Mouse (Mus musculus) MEL (cell line): ENCODE data around the gene Xrcc6. TPM values are rescaled to one million over a fixed set of nuclear protein-coding genes. Genes with fewer than 3 reads are reported as not detected.

Experiments used
- DNase-seq: peaks from one replicate; pipeline ENCODE4 v3.0.0; 2011; ENCODE audit warnings: low read depth, low spot score
- H3K27ac ChIP-seq: 2 replicates; pipeline ENCODE4 v1.5.1; 2012; ENCODE audit warnings: low read depth, mild to moderate bottlenecking, control low read depth, low read length, moderate library complexity; ENCODE audit not compliant: control insufficient read depth
- H3K27me3 ChIP-seq, 2 experiments: fragments of 150-350 bp in 1 of 2; sonication (generic) in 1 of 2; 2 replicates each; pipeline ENCODE4 v1.6.1; 2012; ENCODE audit warnings: low read length in 2 of 2, mild to moderate bottlenecking in 2 of 2, improper control_type of control experiment in 1 of 2, moderate library complexity in 1 of 2; ENCODE audit not compliant: insufficient read depth in 2 of 2, control insufficient read depth in 1 of 2
- H3K36me3 ChIP-seq, 2 experiments: 2 replicates each; pipeline ENCODE4 v1.6.1; 2012 to 2014; ENCODE audit warnings: low read length in 2 of 2, improper control_type of control experiment in 1 of 2, inconsistent platforms in 1 of 2, mild to moderate bottlenecking in 1 of 2; ENCODE audit not compliant: insufficient read depth in 2 of 2, control insufficient read depth in 1 of 2
- H3K4me1 ChIP-seq, 2 experiments: fragments of 150-350 bp in 1 of 2; sonication (generic) in 1 of 2; 2 replicates each; pipeline ENCODE4 v1.6.1; 2012; ENCODE audit warnings: low read length in 2 of 2, improper control_type of control experiment in 1 of 2, mild to moderate bottlenecking in 1 of 2; ENCODE audit not compliant: insufficient read depth in 2 of 2, control insufficient read depth in 1 of 2
- H3K4me3 ChIP-seq, 2 experiments: fragments of 150-350 bp in 1 of 2; sonication (generic) in 1 of 2; 2 replicates each; pipeline ENCODE4 v1.5.1; 2012; ENCODE audit warnings: low read depth in 2 of 2, low read length in 2 of 2, mild to moderate bottlenecking in 2 of 2, moderate library complexity in 2 of 2, control low read depth in 1 of 2, improper control_type of control experiment in 1 of 2; ENCODE audit not compliant: control insufficient read depth in 1 of 2, insufficient read depth in 1 of 2
- H3K79me2 ChIP-seq: 2 replicates; pipeline ENCODE4 v1.6.1; 2012; ENCODE audit warnings: mild to moderate bottlenecking, low read length, moderate library complexity; ENCODE audit not compliant: control insufficient read depth, poor library complexity, insufficient read depth
- H3K9ac ChIP-seq: 2 replicates; pipeline ENCODE4 v1.6.1; 2012; ENCODE audit warnings: low read depth, mild to moderate bottlenecking, control low read depth, low read length, moderate library complexity; ENCODE audit not compliant: control insufficient read depth, poor library complexity, severe bottlenecking
- H3K9me3 ChIP-seq: fragments of 150-350 bp; sonication (generic); replicated peaks from 2 replicates; pipeline ENCODE4 v1.6.1; 2012; ENCODE audit warnings: mild to moderate bottlenecking, low read length, improper control_type of control experiment, moderate library complexity; ENCODE audit not compliant: insufficient read depth
- BHLHE40 ChIP-seq: IDR thresholded peaks from 2 replicates; pipeline ENCODE4 v1.6.1; 2012; ENCODE audit warnings: low read depth, mild to moderate bottlenecking, inconsistent platforms, low read length, improper control_type of control experiment, borderline replicate concordance
- CHD1 ChIP-seq: IDR thresholded peaks from 2 replicates; pipeline ENCODE4 v1.6.1; 2012; ENCODE audit warnings: low read depth, mild to moderate bottlenecking, inconsistent platforms, low read length, improper control_type of control experiment
- CHD2 ChIP-seq: IDR thresholded peaks from 2 replicates; pipeline ENCODE4 v1.6.1; 2011; ENCODE audit warnings: low read length, improper control_type of control experiment
- GATA1 ChIP-seq: IDR thresholded peaks from 2 replicates; pipeline ENCODE4 v1.6.1; 2011; ENCODE audit warnings: low read depth, low read length, improper control_type of control experiment
- MAZ ChIP-seq: IDR thresholded peaks from 2 replicates; pipeline ENCODE4 v1.6.1; 2012; ENCODE audit warnings: low read depth, mild to moderate bottlenecking, inconsistent platforms, low read length, improper control_type of control experiment
- NELFE ChIP-seq: IDR thresholded peaks from 2 replicates; pipeline ENCODE4 v1.6.1; 2011; ENCODE audit warnings: low read depth, low read length, improper control_type of control experiment
- NRF1 ChIP-seq: IDR thresholded peaks from 2 replicates; pipeline ENCODE4 v1.6.1; 2014; ENCODE audit warnings: low read depth, mild to moderate bottlenecking, inconsistent platforms, low read length, improper control_type of control experiment, moderate library complexity; ENCODE audit not compliant: poor library complexity, insufficient read depth, severe bottlenecking
- SIN3A ChIP-seq: IDR thresholded peaks from 2 replicates; pipeline ENCODE4 v1.6.1; 2012; ENCODE audit warnings: low read length, improper control_type of control experiment, inconsistent platforms
- SMC3 ChIP-seq: IDR thresholded peaks from 2 replicates; pipeline ENCODE4 v1.6.1; 2011; ENCODE audit warnings: low read depth, low read length, improper control_type of control experiment
- TAL1 ChIP-seq: IDR thresholded peaks from 2 replicates; pipeline ENCODE4 v1.6.1; 2012; ENCODE audit warnings: mild to moderate bottlenecking, inconsistent platforms, low read length, moderate library complexity, mixed read lengths
- TBP ChIP-seq: IDR thresholded peaks from 2 replicates; pipeline ENCODE4 v1.8.0; 2011; ENCODE audit warnings: low read depth, low read length, improper control_type of control experiment
- USF2 ChIP-seq, 2 experiments: IDR thresholded peaks; 2 replicates each; pipeline ENCODE4 v1.6.1; 2011 to 2012; ENCODE audit warnings: improper control_type of control experiment in 2 of 2, low read length in 2 of 2, borderline replicate concordance in 1 of 2, inconsistent platforms in 1 of 2, low read depth in 1 of 2, mild to moderate bottlenecking in 1 of 2; ENCODE audit not compliant: insufficient read depth in 1 of 2
- polyA plus RNA-seq, 2 experiments: library from polyadenylated mRNA; stranded (reverse) in 1 of 2; unstranded in 1 of 2; fragments of >175 nt in 1 of 2; fragments of >200 nt in 1 of 2; gene quantifications; 2 replicates each; pipeline versions ENCODE4 v1.2.1 to v1.2.4; 2012; ENCODE audit warnings: low replicate concordance in 2 of 2, low read depth in 1 of 2; ENCODE audit not compliant: insufficient read length in 2 of 2, insufficient read depth in 1 of 2, missing spikeins in 1 of 2
- total RNA-seq: library from RNA; depleted of rRNA; stranded (reverse); fragments of 300-350 nt; gene quantifications from 2 replicates; pipeline ENCODE4 v1.2.3, GENCODE M21; 2012

Xrcc6 gene
- total and polyA plus RNA-seq, 3 experiments: 108 TPM; not detected in 1

DNA sequence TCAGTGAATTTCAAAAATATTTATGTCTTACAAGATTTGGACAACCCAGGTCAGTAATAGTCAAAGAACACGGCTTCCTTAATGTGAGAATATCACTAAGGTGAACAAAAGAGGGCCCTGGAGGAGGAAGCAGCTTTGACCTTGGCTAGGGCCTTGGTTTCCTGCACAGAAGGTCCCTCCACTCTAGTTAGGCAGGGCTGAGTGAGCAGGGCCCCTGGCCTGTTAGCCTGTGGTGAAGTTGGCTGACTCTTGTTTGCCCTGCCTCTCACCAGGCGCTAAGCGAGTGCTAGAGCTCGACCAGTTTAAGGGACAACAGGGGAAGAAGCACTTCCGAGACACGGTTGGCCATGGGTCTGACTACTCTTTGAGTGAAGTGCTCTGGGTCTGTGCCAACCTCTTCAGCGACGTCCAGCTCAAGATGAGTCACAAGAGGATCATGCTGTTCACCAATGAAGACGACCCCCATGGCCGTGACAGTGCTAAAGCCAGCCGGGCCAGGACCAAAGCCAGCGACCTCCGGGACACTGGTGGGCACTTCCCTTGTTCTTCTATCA, 35.0 kb downstream of the Xrcc6 start:
- Histone ChIP-seq H3K36me3 (peaks cover 16 to 24% of the 10 kb centered on the region in 2 experiments), H3K79me2 (peaks cover 3% of the 10 kb centered on the region), H3K9ac (no peak overlapping the region), H3K27me3 (no peaks in the 10 kb centered on the region), H3K27ac (no peak overlapping the region), H3K4me3 (no peak overlapping the region), H3K4me1 (peaks cover 2 to 12% of the 10 kb centered on the region in 2 experiments; a peak in 2 of 4 replicates), H3K9me3 (no peaks in the 10 kb centered on the region)
- TF ChIP-seq BHLHE40 (no peak), SIN3A (no peak), CHD2 (no peak), TBP (no peak), NELFE (no peak), GATA1 (no peak)
- DNase-seq: no peak

DNA sequence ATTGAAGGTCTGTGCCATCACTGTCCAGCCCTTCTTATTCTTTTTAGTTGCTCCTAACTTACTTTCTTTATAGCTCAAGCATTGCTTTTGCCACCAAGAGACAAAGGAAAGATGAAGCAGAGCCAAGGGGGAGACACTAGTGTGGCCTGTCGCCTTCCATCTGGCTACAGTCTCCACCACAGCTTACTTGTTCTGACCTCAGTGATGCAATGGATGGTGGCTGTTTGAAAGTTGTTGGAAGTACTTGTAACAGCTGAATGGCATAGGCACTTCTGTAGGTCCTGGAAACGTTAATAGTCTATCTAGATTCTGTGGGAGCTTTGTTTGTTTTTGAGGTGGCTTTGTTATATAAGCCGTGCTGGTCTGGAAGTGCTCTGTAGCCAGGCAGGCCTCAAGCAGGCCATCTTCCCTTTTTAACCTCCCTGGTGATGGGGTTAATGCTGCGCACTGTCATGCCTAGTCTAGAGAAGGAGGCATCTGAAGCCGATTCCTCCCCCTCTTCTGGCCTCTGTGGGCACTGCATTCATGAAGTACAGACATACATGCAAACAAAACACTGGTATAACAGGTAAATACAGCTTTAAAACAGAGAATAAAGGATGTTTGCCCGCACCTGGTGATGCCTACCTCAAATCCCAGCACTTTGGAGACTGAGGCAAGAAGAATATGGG, 36.5 kb downstream of the Xrcc6 start:
- DNase-seq: no peak
- TF ChIP-seq MAZ (no peak), NRF1 (no peak), BHLHE40 (no peak), CHD1 (no peak), SMC3 (0 out of 2 replicates have a peak, but pooled peaks have one; percentile 14), USF2 (IDR thresholded peaks at IDR 0.05; ENCODE audit: borderline replicate concordance in 1 of 2, insufficient read depth in 1 of 2, low read depth in 1 of 2, low read length in 2 of 2) (no peak)
- peaks cover 8 to 27% of the 10 kb centered on the region in 2 experiments for H3K36me3 ChIP-seq

DNA sequence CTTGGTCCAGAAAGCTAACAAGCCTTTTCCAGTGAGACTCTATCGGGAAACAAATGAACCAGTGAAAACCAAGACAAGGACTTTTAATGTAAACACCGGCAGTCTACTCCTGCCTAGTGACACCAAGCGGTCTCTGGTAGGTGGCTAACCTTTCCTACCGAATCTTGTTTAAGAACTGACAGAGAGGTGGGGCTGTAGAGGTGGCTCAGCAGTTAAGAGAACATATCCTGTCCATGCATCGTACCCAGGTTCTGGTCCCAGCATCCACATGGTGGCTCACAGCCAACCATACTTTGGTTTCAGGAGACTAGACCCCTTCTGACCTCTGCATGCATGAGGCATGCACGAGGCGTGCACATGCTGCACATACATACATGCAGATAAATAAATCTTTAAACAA, 39.6 kb downstream of the Xrcc6 start:
- no peak overlapping the region for H3K27ac ChIP-seq
- TF ChIP-seq TBP: no peak
- no peak for TF ChIP-seq NRF1
- no peak for TF ChIP-seq TAL1
- TF ChIP-seq, all 39 proteins: peak for 0
- Histone ChIP-seq H3K9ac (no peak overlapping the region), H3K4me3 (no peak overlapping the region), H3K27me3 (no peaks in the 10 kb centered on the region), H3K79me2 (no peaks in the 10 kb centered on the region), H3K36me3 (peaks cover 0 to 22% of the 10 kb centered on the region in 2 experiments; a peak in 2 of 4 replicates), H3K9me3 (no peaks in the 10 kb centered on the region), H3K4me1 (no peaks in the 10 kb centered on the region)
- no peak for DNase-seq

More for the DNA sequence above, 36.5 kb downstream of the Xrcc6 start:
- H3K9me3 ChIP-seq: no peaks in the 10 kb centered on the region
- H3K27ac ChIP-seq: no peak overlapping the region
- no peaks in the 10 kb centered on the region for H3K27me3 ChIP-seq
- no peak overlapping the region for H3K4me3 ChIP-seq
- H3K4me1 ChIP-seq: peaks cover 2 to 7% of the 10 kb centered on the region in 2 experiments; a peak in 2 of 4 replicates
- no peak overlapping the region for H3K9ac ChIP-seq
- no peaks in the 10 kb centered on the region for H3K79me2 ChIP-seq
